ENCODE assay signal across 10 mouse cellular contexts in genomic region chr6:58610760-58611654, GRCm38 (mm10). TPM values are rescaled to one million over a fixed set of nuclear protein-coding genes. Genes with fewer than 3 reads are reported as not detected.
DNase-seq lines count a peak whose midpoint lies in the region; ATAC-seq lines count a peak whose summit lies in the region.
"Had no signal": no experiment of that assay in that cellular context is flagged by ENCODE, and none has a peak within 500 bp of the region (broad histone marks: within the 10 kb centered on the region; RNA-seq: fewer than 3 reads in every experiment).

No protein-coding gene starts in this region.

- no peaks in the 10 kb centered on the region for H3K36me3 ChIP-seq in embryonic facial prominence, embryonic 11.5 days (replicated peaks; ENCODE audit: control insufficient read depth, insufficient read depth, low read depth, low read length)
- H3K36me3 ChIP-seq in embryonic facial prominence, embryonic 10.5 days (replicated peaks), result no peaks in the 10 kb centered on the region
- H3K36me3 ChIP-seq in limb, embryonic 15.5 days, result no peaks in the 10 kb centered on the region
- no peaks in the 10 kb centered on the region for H3K36me3 ChIP-seq in stomach, embryonic 15.5 days

- H3K4me2 ChIP-seq in embryonic facial prominence, embryonic 11.5 days (ENCODE audit: low read depth, low read length), result no peak overlapping the region
- no peak overlapping the region for H3K4me2 ChIP-seq in limb, embryonic 15.5 days
- H3K4me2 ChIP-seq in stomach, embryonic 15.5 days, result no peak overlapping the region

- peaks cover 2% of the 10 kb centered on the region; the same call in 1 of the 2 replicates for H3K9me3 ChIP-seq in embryonic facial prominence, embryonic 11.5 days (replicated peaks; ENCODE audit: control insufficient read depth, low read length)
- peaks cover 7% of the 10 kb centered on the region for H3K9me3 ChIP-seq in embryonic facial prominence, embryonic 10.5 days
- H3K9me3 ChIP-seq in limb, embryonic 15.5 days, result no peaks in the 10 kb centered on the region
- H3K9me3 ChIP-seq in stomach, embryonic 15.5 days, result no peaks in the 10 kb centered on the region

- H3K4me3 ChIP-seq in embryonic facial prominence, embryonic 11.5 days (ENCODE audit: low read depth, low read length), result no peak overlapping the region
- H3K4me3 ChIP-seq in embryonic facial prominence, embryonic 10.5 days, result no peak overlapping the region
- no peak overlapping the region for H3K4me3 ChIP-seq in limb, embryonic 15.5 days
- H3K4me3 ChIP-seq in stomach, embryonic 15.5 days (replicated peaks), result no peak overlapping the region
- H3K4me3 ChIP-seq: myocyte had no signal

- peak; percentile 88 for ATAC-seq in embryonic facial prominence, embryonic 11.5 days (replicated peaks; ENCODE audit: insufficient number of reproducible peaks, low FRiP score, low TSS enrichment, low read depth)
- peak; percentile 80 for ATAC-seq in limb, embryonic 15.5 days (ENCODE audit: insufficient number of reproducible peaks, low FRiP score, low TSS enrichment, low read depth)
- ATAC-seq in stomach, embryonic 15.5 days (ENCODE audit: insufficient read depth, low FRiP score, low read depth), result peak; percentile 57; the same call in 1 of the 2 replicates

- no peak overlapping the region for H3K27ac ChIP-seq in embryonic facial prominence, embryonic 11.5 days (replicated peaks; ENCODE audit: low read depth, low read length)
- no peak overlapping the region for H3K27ac ChIP-seq in embryonic facial prominence, embryonic 10.5 days (replicated peaks)
- H3K27ac ChIP-seq in limb, embryonic 15.5 days, result no peak overlapping the region
- H3K27ac ChIP-seq in stomach, embryonic 15.5 days, result no peak overlapping the region

- no peak for DNase-seq in embryonic facial prominence, embryonic 11.5 days (ENCODE audit: low spot score)
- no peak for DNase-seq in embryonic facial prominence, embryonic 10.5 days (ENCODE audit: low spot score)
- DNase-seq in testis, postnatal 14 days (ENCODE audit: low spot score), result peak; percentile 10
- DNase-seq in testis, postnatal 10 days (ENCODE audit: low spot score), result no peak
- DNase-seq in adrenal gland, postnatal 14 days, result no peak
- DNase-seq in layer of hippocampus, postnatal 10 days (ENCODE audit: low spot score in 2 of 2), result no peak
- DNase-seq: adrenal gland, adult 2 months had no signal

- H3K4me1 ChIP-seq in embryonic facial prominence, embryonic 11.5 days (ENCODE audit: control insufficient read depth, insufficient read depth, low read length), result no peaks in the 10 kb centered on the region
- no peaks in the 10 kb centered on the region for H3K4me1 ChIP-seq in embryonic facial prominence, embryonic 10.5 days
- no peaks in the 10 kb centered on the region for H3K4me1 ChIP-seq in limb, embryonic 15.5 days
- H3K4me1 ChIP-seq in stomach, embryonic 15.5 days, result no peaks in the 10 kb centered on the region

- 63% methylated on average over 4 of the region's 4 CpGs for WGBS in embryonic facial prominence, embryonic 11.5 days
- WGBS in embryonic facial prominence, embryonic 10.5 days, result 73% methylated on average over 4 of the region's 4 CpGs
- WGBS in limb, embryonic 15.5 days, result 70% methylated on average over 4 of the region's 4 CpGs
- WGBS in stomach, embryonic 15.5 days, result 71% methylated on average over 4 of the region's 4 CpGs

- no peaks in the 10 kb centered on the region for H3K27me3 ChIP-seq in embryonic facial prominence, embryonic 11.5 days (ENCODE audit: control insufficient read depth, insufficient read depth, low read length)
- H3K27me3 ChIP-seq in embryonic facial prominence, embryonic 10.5 days (replicated peaks; ENCODE audit: low read depth, poor library complexity, severe bottlenecking), result no peaks in the 10 kb centered on the region
- no peaks in the 10 kb centered on the region for H3K27me3 ChIP-seq in limb, embryonic 15.5 days
- no peaks in the 10 kb centered on the region for H3K27me3 ChIP-seq in stomach, embryonic 15.5 days (replicated peaks)

- H3K9ac ChIP-seq in embryonic facial prominence, embryonic 11.5 days (replicated peaks; ENCODE audit: low read length), result no peak overlapping the region
- H3K9ac ChIP-seq in limb, embryonic 15.5 days, result no peak overlapping the region
- H3K9ac ChIP-seq in stomach, embryonic 15.5 days, result no peak overlapping the region

RNA-seq across cellular contexts. Expression of gene Abcg2, which starts 26.7 kb away (rescaled TPM):
- 59.7 and 66.7 TPM in 2 replicates for polyA plus RNA-seq in embryonic facial prominence, embryonic 11.5 days (2014; fragmentation: Nextera tagmentation; extraction: Ambion mirVana)
- polyA plus RNA-seq in embryonic facial prominence, embryonic 10.5 days (2016; fragmentation: Nextera tagmentation; extraction: Ambion mirVana), result 52.0 and 58.0 TPM in 2 replicates
- 49.9 and 54.0 TPM in 2 replicates for polyA plus RNA-seq in limb, embryonic 15.5 days (2015; fragmentation: Nextera tagmentation; extraction: Ambion mirVana)
- 64.1 and 66.9 TPM in 2 replicates for polyA plus RNA-seq in stomach, embryonic 15.5 days (2015; fragmentation: Nextera tagmentation; extraction: Ambion mirVana)
- total RNA-seq in adrenal gland, postnatal 14 days (2021), result 49.6 and 55.5 TPM in 2 replicates
- 10 to 100 TPM; 24.0 to 24.9 TPM for total RNA-seq in layer of hippocampus, postnatal 10 days (2021)
